Mouse (Mus musculus): ENCODE results near the gene 1810024B03Rik.
"Not testable (repeated sequence)": the region's sequence is repeated elsewhere in the genome, so short reads cannot be mapped to it uniquely, and the experiment has no call there.

The 1810024B03Rik gene

DNA sequence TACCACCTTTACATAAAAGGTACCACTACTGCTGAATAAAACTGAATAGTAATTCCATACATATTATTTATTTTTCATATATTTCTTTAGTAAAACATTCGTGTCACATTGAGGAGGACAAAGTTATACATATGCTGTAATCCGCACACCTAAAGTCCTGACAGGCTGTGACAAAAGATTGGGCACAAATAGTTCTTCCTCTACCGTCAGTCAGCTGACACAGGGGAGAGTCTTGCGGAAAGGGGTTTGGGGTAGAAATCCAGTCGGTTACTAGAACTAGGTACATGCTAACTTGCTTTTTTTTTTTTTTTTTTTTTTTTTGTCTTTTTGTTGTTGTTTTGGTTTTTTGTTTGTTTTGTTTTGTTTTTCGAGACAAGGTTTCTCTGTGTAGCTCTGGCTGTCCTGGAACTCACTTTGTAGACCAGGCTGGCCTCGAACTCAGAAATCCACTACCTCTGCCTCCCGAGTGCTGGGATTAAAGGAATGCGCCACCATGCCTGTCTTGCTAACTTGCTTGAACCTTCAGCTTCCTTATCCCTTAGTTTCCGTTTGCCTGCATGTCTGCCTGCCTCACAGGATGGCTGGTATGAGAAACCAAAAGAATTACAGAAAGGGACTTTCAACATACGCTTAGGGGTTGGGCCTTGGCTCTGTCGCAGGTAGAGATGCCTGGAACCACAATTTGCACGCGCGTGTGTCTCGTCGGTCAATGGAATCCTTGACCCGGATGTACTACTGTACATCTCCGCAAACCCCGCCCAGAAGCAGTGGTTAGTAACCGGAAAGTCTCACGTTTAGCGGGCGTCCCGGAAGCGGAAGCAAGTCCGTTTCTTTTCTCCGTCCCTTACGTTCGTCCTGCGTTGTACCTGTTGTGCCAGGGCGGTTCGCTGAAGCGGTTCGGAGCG, at the start of gene 1810024B03Rik, which contains the start of gene Snrnp200:
Gene 1810024B03Rik, minus strand, starts transcription at position 734 of the 905 bp plus-strand sequence.
Gene Snrnp200, plus strand, starts transcription at position 840 of the 905 bp plus-strand sequence.
- DNase-seq (ENCODE audit: low spot score in 2 of 2), result peak; percentile 93 to 97

DNA sequence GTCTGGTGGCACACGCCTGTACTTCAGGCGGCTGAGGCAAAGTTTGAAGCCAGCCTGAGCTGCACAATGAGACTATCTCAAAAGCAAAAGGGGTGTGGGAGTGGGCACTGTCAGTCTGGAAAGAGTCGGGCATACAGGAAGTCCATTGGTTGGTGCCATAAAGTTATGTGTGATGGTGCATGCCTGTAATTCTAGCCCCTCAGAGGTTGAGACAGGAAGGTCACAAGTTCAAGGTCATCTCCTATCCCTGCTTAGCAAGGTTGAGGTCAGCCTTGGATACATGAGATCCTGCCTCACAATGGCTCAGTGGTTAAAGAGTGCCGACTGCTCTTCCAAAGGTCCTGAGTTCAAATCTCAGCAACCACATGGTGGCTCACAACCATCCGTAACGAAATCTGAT, 47.2 kb upstream of the 1810024B03Rik start:
- DNase-seq (ENCODE audit: low spot score in 2 of 2), result no peak

DNA sequence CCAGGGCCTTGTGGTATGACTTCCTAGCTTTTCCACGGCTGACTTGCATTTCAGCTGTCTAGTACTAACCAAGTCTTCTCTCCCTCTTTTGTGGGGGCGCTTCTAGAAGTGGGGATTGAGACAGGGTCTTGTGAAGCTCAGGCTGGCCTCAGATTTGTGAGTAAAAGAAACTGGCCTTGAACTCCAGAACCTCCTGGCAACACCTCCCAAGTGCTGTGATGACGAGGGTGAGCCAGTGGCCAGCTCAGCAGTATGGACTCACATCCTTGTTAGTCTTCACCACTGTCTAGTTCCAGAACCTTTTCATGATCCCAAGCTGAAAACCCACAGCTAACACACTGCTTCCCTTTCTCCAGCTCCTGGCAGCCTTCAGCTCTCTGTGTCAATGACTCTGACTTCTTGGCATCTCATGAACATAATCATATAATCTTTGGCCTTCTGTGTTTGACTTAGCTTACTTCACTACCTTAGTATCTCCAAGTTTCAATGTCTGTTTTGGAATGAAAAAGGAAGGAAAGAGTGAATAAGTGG, 46.6 kb upstream of the 1810024B03Rik start:
- no peak for DNase-seq (ENCODE audit: low spot score in 2 of 2)

DNA sequence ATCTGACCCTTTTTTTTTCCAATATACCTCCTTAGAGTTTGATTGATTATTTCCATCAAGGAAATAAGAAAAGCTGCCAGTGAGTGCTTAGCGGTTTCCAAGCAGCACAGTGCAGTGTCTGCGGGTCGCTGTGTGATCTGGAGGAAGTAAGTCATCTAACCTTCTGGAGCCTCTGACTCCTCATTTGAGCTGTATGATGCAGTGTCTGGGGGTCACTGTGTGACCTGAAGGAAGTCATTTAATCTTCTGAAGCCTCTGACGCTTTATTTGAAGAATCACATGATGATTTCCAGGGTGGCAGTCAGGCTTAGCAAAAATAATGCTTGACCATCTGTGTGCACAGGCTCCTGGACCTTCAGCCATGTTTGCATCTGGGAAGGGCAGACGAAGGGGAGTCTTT, 44.7 kb upstream of the 1810024B03Rik start:
- no peak for DNase-seq (ENCODE audit: low spot score in 2 of 2)

DNA sequence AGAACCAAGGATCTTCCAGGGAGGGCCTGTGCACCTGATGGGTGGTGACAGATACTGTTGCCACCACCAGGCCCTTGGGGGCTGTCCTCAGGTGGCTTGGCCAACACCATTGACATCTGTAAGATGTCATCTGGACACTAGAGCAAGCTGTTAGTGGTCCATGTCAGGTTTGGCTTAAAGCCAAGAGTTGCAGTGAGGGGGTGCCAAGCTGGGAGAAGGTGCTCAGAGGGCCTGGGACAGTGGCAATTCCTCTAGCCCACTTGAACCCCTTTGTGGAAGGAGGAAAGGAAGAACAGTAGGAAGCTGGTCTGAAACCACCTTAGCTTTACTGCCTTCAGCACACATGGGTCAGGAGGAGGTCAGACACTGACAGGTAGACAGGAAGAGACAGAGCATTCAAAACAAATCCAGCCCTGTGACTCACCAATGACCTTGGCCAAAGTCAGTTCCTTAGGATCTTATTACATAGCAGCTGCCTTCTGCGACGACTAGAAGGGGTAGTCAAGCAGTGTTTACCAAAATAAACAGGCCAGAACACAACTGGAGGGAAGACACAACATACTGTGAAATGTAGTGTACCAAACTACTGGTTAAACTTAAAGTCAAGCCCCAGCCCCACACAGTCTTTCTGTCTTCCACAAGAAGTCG, 43.9 kb upstream of the 1810024B03Rik start:
- DNase-seq (ENCODE audit: low spot score in 2 of 2), result no peak

DNA sequence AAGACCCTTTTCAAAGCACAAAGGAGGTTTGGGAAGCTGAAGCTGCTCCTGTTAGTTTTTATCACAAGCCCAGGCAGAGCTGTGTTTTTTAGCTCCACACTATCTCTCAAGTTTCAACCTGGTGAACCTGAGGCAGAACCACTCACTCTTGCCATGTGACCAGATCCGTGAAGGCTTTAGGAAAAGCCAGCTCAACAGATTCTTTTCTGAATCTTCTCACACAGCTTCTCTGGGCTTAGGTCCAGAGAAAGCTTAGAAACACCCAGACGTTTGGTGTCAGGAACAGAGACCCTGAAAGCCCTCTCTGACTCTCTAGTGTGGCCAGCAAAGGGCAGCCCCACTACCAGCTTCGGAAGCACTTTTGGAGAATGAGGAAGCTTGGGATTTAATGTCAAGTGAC, 43.4 kb upstream of the 1810024B03Rik start:
- DNase-seq (ENCODE audit: low spot score in 2 of 2), result no peak

DNA sequence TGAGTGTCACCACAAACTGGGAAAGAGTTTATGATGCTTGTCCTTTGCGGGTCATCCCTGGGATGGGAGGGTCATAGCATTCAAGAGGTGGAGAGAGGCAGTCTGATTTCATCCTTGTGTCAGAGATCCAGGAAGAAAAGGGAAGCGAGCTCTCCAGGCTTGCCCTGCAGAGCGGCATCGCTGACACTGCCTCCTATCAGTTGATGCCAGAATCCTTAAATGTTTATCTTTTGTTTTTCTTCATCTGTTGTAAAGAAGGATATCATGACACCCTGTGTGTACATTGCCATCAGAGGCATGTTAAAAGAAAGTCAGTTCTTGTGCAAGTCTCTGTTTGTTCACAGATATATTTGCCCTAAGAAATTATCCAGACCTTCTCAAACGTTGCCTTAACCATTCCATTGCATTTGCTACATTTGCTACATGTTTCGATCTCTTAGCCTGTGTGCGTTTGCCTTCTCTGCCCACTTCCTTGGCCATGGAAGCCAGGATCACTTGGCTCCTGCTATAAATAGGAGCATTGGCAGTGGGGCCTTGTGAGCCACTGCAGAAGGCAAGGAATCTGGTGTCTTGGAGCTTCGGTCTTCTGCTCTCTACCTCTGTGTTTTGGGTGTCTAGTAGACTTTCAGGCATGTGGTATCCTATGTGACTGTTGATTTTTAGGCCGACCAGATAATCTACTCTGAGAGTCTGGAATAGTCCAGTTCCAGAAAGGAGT, 42.4 kb upstream of the 1810024B03Rik start:
- no peak for DNase-seq (ENCODE audit: low spot score in 2 of 2)

DNA sequence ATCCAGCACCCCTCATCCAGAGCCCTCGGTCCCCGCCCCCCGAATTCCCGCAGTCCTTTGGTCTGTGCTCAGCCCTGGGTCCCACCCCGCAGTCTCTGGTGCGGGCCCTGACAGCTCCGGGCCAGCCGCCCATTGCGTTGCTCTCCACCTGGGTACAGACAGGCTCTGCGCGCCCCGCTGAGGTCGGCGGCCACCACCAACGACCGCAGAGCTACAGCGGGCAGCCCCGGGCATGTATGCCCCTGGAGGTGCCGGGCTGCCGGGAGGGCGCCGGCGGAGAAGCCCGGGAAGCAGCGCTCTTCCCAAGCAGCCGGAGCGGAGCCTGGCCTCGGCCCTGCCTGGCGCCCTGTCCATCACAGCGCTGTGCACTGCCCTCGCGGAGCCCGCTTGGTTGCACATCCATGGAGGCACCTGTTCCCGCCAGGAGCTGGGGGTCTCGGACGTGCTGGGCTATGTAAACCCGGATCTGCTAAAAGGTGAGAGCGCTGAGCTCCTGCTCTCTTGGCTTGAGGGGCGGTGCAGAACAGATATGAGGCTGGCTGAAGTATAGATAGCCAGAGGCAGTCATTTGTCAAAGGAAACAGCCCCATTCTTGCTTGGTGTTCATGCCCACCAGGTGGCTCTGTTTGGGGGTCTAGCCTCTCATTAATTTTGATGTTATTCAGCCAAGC, 40.4 kb upstream of the 1810024B03Rik start:
- DNase-seq (ENCODE audit: low spot score in 2 of 2), result peak; percentile 26 to 51

DNA sequence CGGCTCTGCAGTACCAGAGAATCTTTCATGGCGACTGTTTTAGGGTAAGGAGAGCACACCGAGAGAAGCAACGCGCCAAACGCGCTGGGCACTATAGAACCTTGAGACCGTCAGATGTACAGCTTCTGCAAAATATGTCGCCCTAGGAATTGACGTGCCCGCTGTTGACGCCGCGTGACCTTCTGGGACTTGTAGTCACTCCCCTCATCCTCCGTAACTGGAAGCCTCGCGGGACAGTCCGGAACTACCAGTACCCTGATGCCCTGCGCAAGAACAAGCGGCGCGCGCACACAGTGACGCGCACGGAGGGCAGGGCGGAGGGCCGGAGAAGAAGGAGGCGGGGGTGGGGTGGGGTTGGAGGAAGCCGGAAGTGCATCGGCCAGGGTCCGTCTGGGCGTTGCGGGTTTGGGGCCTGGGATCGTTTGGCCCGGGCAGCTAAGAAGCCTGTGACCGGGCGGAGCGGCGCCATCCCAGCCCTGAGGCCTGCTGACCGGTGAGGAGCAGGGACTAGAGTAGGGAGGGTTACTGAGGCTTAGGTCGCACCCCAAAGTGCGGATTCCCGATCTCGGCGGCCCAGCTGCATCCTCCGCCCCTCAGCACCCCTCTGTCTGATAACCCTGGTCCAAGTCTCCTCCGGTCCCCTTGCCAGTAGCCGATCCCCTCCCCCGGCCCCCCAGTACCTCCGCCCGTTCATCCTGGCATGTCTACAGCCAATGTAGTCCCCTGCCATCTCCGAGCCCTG, 39.7 kb upstream of the 1810024B03Rik start, which contains the start of the genes Ciao1 and Tmem127:
Gene Ciao1, minus strand, starts transcription at position 225 of the 742 bp plus-strand sequence.
Gene Tmem127, plus strand, starts transcription at position 317 of the 742 bp plus-strand sequence.
- peak; percentile 96 to 98 for DNase-seq (ENCODE audit: low spot score in 2 of 2)

DNA sequence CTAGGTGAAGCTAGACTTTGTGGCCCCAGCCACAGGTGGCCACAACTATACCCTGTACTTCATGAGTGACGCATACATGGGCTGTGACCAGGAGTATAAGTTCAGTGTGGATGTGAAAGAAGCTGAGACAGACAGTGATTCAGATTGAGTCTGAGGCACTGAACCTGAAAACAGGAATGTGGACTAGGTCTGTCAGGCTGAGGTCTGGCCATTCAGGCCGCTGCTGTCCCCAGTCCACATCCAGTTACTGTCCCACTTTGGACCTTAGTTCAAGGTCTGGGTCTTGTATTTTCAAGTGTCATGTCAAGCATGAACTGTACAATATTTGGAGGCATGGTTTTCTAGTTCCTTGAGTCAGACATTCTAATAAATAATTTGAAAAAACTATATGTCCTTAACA, 32.0 kb upstream of the 1810024B03Rik start:
- DNase-seq (ENCODE audit: low spot score in 2 of 2), result no peak

DNA sequence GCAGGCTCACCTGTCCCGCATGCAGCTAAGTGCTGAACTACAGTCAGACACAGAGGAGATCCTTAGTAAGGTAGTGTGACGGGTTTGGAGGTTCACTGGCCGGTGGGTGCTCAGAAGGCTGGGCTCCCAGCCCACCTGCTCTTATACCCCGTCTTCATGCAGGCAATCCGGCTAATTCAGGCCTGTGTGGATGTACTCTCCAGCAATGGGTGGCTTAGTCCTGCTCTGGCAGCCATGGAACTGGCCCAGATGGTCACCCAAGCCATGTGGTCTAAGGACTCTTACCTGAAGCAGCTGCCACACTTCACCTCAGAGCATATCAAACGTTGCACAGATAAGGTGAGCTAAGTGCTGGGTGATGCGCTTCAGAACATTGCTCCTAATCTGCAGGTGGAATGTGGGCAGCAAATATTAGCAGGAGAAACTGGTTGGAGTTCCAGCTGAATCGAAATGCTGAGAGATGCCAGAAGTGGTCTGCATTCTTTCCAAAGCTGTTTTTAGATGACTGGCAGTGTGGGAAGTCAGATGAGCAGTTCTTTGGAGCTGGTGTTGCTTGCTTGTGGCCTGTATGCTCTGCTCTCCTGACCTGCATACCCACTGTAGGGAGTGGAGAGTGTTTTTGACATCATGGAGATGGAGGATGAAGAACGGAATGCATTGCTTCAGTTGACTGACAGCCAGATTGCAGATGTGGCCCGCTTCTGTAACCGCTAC, 30.0 kb upstream of the 1810024B03Rik start:
- DNase-seq (ENCODE audit: low spot score in 2 of 2), result no peak

DNA sequence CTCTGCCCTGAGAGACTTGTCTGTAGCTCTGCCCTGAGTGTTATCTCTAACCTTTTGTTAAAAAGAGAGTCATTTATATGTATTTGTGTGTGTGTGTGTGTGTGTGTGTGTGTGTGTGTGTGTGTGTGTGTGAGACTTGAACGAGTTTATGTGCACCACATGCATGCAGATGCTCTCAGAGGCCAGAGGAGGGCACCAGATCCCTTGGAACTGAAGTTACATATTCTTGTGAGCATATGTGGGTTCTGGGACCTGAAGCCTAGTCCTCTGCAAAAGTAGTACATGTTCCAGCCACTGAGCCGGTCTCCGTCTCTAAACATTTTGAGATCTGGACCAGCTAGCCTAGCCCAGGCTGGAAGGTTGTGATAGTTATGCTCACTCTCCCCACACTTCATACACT, 17.2 kb upstream of the 1810024B03Rik start:
- DNase-seq (ENCODE audit: low spot score in 2 of 2), result no peak

DNA sequence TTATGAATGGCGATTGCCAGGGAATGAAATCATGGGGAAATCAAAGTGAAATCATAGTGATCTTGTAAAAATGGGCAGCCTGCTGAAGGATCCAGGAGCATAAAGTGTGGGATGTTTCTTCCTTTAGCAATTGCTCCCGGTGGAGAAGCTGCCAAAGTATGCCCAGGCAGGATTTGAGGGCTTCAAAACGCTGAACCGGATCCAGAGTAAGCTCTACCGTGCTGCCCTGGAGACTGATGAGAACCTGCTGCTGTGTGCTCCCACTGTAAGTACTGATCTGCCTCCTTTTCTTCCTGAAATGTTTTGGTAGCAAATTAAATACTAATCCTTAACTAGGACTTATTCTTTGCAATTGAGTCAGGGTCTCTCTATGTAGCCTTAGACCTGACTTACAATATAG, 9.7 kb upstream of the 1810024B03Rik start:
- no peak for DNase-seq (ENCODE audit: low spot score in 2 of 2)

DNA sequence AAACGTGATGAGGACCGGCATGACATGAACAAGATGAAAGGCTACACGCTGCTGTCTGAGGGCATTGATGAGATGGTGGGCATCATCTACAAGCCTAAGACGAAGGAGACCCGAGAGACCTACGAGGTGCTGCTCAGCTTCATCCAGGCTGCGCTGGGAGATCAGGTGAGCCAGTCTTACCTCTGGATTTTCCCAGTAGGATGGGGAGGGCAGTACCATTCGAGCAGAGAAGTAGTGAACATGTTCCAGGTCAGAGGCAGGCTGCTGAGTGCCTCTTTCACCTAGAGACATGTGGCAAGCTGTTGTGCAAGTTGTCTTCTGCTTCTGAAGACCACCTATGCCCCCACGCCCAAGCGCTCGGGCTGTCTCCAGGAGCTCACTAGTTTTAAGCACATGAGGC, 2.6 kb upstream of the 1810024B03Rik start:
- DNase-seq (ENCODE audit: low spot score in 2 of 2), result no peak

DNA sequence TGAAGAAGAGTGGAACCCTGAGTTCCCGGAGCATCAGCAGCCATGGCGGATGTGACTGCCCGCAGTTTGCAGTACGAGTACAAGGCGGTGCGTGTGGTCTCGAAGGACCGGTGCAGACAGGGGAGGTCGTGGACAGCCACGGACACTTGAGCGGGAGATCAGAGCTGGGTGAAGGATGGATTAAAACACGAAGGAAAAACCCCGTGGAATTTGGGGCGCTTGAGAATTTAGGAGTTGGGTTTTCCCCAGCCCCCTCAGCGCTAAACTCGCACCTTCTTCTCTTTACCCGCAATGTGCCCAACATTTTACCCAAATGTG, 331 bp upstream of the 1810024B03Rik start:
- no peak for DNase-seq (ENCODE audit: low spot score in 2 of 2)

DNA sequence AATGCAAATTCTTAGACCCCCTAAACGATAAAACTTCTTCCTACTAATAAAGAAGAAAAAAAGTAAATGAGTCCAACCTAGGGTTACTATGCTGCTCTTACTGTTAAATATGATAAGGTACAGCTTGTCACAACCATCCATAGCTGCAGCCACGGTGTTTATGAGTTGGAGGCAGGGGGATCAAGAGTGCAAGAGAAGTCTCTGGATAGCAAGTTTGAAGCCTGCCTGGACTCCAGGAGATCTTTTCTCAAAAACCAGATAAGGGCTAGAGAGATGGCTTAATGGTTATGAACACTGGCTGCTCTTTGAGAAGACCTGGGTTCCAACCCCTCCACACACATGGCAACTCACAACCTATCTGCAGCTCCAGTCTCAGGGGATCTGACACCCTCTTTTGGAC, 1.2 kb downstream of the 1810024B03Rik start:
- DNase-seq (ENCODE audit: low spot score in 2 of 2), result no peak

DNA sequence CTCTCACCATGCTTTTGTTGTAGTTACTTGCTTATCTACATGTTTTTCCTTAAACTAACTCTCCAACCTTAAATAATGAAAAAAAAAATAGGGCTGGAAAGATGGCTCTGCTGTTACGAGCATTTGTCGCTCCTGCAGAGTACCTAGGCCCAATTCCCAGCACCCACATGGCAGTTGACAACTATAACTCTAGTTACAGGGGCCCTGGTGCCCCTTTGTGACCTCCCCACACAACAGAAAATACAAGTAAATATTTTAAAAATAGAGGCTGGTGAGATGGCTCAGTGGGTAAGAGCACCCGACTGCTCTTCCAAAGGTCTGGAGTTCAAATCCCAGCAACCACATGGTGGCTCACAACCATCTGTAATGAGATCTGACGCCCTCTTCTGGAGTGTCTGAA, 2.1 kb downstream of the 1810024B03Rik start:
- not testable (repeated sequence) for DNase-seq (ENCODE audit: low spot score in 2 of 2)

DNA sequence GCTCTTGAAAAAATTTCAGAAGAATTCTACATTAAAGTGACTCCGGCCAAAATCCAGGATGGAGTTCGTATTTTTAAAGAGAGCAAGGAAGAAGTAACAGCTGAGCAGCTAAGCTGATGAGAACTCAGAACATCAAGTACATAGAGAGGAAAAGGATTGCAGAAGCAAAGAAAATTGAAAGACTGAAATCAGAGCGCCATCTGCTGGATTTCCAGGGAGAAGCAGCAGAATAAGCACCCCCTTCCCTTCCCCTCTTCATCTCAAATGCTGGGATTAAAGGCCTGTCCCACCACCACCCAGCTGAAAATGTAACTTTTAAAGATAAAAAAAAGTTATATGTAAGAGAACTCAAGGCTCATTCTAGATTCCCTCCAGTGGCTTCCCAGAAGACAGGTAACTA, 3.1 kb downstream of the 1810024B03Rik start:
- DNase-seq (ENCODE audit: low spot score in 2 of 2), result peak; percentile 66 to 76

DNA sequence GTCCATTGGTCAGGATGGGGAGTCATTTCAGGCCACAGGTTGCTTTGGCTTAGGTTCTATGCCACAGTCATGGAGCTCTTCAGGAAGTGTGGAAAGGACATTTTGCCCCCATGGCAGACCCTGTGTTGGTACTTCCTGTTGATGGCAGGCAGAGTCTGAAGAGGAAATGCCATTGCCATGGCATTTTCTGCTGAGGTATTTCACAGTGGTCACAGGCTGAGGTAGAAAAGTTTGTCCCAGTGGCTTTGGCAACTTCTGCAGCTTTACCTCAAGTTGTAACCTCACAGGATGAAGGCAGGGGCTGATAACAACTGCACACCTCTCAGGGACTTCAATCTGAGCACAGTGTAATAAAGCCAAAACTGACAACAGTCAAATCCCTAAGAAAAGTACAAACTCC, 18.5 kb downstream of the 1810024B03Rik start:
- no peak for DNase-seq (ENCODE audit: low spot score in 2 of 2)
